Mouse (Mus musculus): ENCODE measurements around the gene Zfp40. TPM values are rescaled to one million over a fixed set of nuclear protein-coding genes. Genes with fewer than 3 reads are reported as not detected.

Gene Zfp40
- 3.2 and 4.3 TPM in 2 replicates for polyA plus RNA-seq (2015; fragmentation: Nextera tagmentation; extraction: Ambion mirVana)

GRCm38 (mm10) chr17:23192453-23193379 is at the start of gene Zfp40:
Zfp40 (minus strand) TSS chr17:23193252.

Other genes starting within 250 kb of the Zfp40 start
- not detected in 2 replicates for gene Vmn2r-ps130, start 132.1 kb downstream of the Zfp40 start, polyA plus RNA-seq (2015; fragmentation: Nextera tagmentation; extraction: Ambion mirVana)
- gene Vmn2r114, start 119.3 kb upstream of the Zfp40 start, polyA plus RNA-seq (2015; fragmentation: Nextera tagmentation; extraction: Ambion mirVana), result not detected in 2 replicates
- gene Vmn2r115, start 150.5 kb upstream of the Zfp40 start, polyA plus RNA-seq (2015; fragmentation: Nextera tagmentation; extraction: Ambion mirVana), result not detected in 2 replicates
- gene Vmn2r116, start 191.4 kb upstream of the Zfp40 start, polyA plus RNA-seq (2015; fragmentation: Nextera tagmentation; extraction: Ambion mirVana), result not detected in 2 replicates